Mouse (Mus musculus) limb, embryonic 15.5 days (tissue): ENCODE data around the gene Gm10799. TPM values are rescaled to one million over a fixed set of nuclear protein-coding genes. Genes with fewer than 3 reads are reported as not detected.

ENCODE experiments used
- polyA plus RNA-seq: library from polyadenylated mRNA; unstranded; fragments of >200 nt; fragmentation: Nextera tagmentation; extraction: Ambion mirVana; gene quantifications from 2 replicates; pipeline ENCODE4 v1.2.1, GENCODE M21; 2015

Gene Gm10799
- polyA plus RNA-seq, 1 experiment from 2014 or later = not detected

Other genes with a start within 250 kb of the Gm10799 start
- gene Lmo2, start 110.6 kb downstream of the Gm10799 start, polyA plus RNA-seq = 16.4 and 18.7 TPM in 2 replicates
- gene Fbxo3, start 40.8 kb downstream of the Gm10799 start, polyA plus RNA-seq = 52.0 and 53.5 TPM in 2 replicates
- 2.3 TPM in 2 replicates for gene 4931422A03Rik, start 40.2 kb downstream of the Gm10799 start, polyA plus RNA-seq
- 0.12 TPM in 1 of 2 replicates, not detected in the other for gene Gm10912, start 2.7 kb downstream of the Gm10799 start, polyA plus RNA-seq
- 6.8 and 7.4 TPM in 2 replicates for gene Cd59b, start 1.3 kb upstream of the Gm10799 start, polyA plus RNA-seq
- gene Cd59a, start 27.3 kb upstream of the Gm10799 start, polyA plus RNA-seq = 16.0 and 20.1 TPM in 2 replicates
- gene A930018P22Rik, start 54.2 kb upstream of the Gm10799 start, polyA plus RNA-seq = not detected in 2 replicates